Mouse (Mus musculus) cerebellum, adult 2 months (tissue): Measurements from ENCODE around the gene Ccdc63.

Experiments used
- CTCF ChIP-seq: fragments of 200-500 bp; IDR thresholded peaks from 2 replicates; pipeline ENCODE4 v1.5.1; 2011; ENCODE audit warnings: low read depth, mild to moderate bottlenecking, control low read depth, low read length, moderate library complexity, borderline replicate concordance; ENCODE audit not compliant: insufficient read depth
- POLR2A ChIP-seq: fragments of 200-500 bp; IDR thresholded peaks from 2 replicates; pipeline ENCODE4 v1.6.1; 2011; ENCODE audit warnings: low read length, control low read depth, borderline replicate concordance; ENCODE audit not compliant: insufficient read depth

DNA sequence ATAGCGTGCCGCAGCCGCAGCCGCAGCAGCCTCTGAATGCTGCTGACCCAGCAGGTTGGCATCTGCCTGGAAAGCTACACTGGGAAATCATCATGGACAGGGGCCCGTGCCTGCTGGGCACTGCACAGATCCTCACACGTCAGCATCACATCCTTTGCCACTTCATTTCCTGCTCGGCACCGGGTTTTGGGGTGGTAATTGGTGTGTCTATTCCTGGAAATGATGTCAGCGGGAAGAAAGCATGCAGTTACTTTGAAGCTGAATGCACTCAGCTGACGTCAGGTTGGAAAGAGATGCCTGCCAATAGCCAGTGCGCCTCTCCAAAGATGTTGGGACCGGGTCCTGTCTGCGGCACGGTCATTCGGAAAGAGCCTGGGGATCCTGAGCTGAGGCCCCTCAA is 2.9 kb upstream of the Ccdc63 start:
- no peak for TF ChIP-seq CTCF
- no peak; the same call in 1 of the 2 replicates for TF ChIP-seq POLR2A
